Mouse (Mus musculus): ENCODE data around the gene Ncmap. TPM values are rescaled to one million over a fixed set of nuclear protein-coding genes. Genes with fewer than 3 reads are reported as not detected.
"Not testable (repeated sequence)": the region's sequence is repeated elsewhere in the genome, so short reads cannot be mapped to it uniquely, and the experiment has no call there.

Ncmap gene
- total and polyA plus RNA-seq, 3 experiments: not detected

DNA sequence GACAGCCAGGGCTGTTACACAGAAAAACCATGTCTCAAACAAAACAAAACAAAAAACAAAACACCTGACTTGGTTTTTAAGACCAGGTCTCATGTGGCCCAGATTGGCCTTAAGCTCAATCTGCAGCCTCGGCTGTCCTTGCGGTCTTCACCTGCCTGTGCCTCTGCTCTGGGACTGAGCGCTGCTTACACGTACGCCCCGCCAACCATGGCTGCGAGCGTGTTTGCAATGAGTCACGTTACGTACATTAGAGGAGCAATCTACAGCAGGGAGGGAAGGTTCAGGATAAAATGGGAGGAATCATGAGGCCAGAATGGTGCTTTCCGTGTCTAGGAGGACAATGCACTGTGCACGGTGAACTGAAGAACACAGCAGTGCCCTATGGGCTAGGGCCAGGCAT, 36.3 kb downstream of the Ncmap start:
- Histone ChIP-seq H3K36me3 (replicated peaks) (no peaks in the 10 kb centered on the region), H3K27me3 (ENCODE audit: insufficient read depth, low read length) (peaks cover 41% of the 10 kb centered on the region), H3K9me3 (replicated peaks) (no peaks in the 10 kb centered on the region), H3K4me3 (ENCODE audit: low read depth, low read length) (no peak overlapping the region), H3K4me1 (ENCODE audit: insufficient read depth, low read depth, low read length) (peaks cover 5% of the 10 kb centered on the region)
- no peak for DNase-seq (ENCODE audit: low spot score)
- TF ChIP-seq GATA1 (IDR thresholded peaks at IDR 0.05; ENCODE audit: borderline replicate concordance, low read length) (no peak), POLR2AphosphoS5 (IDR thresholded peaks at IDR 0.05; ENCODE audit: insufficient replicate concordance, low read depth, low read length) (no peak), CTCF (IDR thresholded peaks at IDR 0.05; ENCODE audit: low read depth, low read length) (no peak), TAL1 (conservative IDR thresholded peaks at IDR 0.05; ENCODE audit: low read depth, low read length) (no peak), GATA2 (IDR thresholded peaks at IDR 0.05; ENCODE audit: borderline replicate concordance, low read depth, low read length) (no peak)
- ATAC-seq (ENCODE audit: extremely low read depth, insufficient number of reproducible peaks, low FRiP score, poor library complexity, severe bottlenecking): no peak

DNA sequence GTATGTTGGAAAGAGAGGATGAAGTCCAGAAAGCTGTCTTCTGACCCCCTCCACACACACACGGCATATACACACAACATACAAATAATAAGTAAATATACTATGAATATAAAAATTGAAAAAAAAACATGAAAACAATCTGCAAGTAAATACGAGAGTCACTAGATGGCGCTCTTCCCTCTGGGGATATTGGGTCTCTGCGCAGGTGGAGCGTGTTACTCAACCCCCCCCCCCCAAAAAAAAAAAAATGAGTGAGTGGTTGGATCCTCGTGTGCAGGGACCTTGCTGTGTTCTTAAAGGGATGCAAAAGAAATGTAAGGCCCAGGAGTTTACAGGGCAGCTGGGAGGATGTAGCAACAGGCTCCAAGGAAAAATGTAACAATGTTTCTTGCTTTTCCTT, 39.3 kb downstream of the Ncmap start:
- Histone ChIP-seq H3K27me3 (ENCODE audit: insufficient read depth, low read length) (peaks cover 28% of the 10 kb centered on the region), H3K36me3 (replicated peaks) (no peaks in the 10 kb centered on the region), H3K4me3 (ENCODE audit: low read depth, low read length) (no peak overlapping the region), H3K4me1 (ENCODE audit: insufficient read depth, low read depth, low read length) (peaks cover 14% of the 10 kb centered on the region), H3K9me3 (replicated peaks) (no peaks in the 10 kb centered on the region)
- no peak for TF ChIP-seq CTCF (IDR thresholded peaks at IDR 0.05; ENCODE audit: low read depth, low read length)
- TF ChIP-seq GATA1 (IDR thresholded peaks at IDR 0.05; ENCODE audit: borderline replicate concordance, low read length): no peak
- no peak for ATAC-seq (ENCODE audit: extremely low read depth, insufficient number of reproducible peaks, low FRiP score, poor library complexity, severe bottlenecking)
- no peak for DNase-seq (ENCODE audit: low spot score)

DNA sequence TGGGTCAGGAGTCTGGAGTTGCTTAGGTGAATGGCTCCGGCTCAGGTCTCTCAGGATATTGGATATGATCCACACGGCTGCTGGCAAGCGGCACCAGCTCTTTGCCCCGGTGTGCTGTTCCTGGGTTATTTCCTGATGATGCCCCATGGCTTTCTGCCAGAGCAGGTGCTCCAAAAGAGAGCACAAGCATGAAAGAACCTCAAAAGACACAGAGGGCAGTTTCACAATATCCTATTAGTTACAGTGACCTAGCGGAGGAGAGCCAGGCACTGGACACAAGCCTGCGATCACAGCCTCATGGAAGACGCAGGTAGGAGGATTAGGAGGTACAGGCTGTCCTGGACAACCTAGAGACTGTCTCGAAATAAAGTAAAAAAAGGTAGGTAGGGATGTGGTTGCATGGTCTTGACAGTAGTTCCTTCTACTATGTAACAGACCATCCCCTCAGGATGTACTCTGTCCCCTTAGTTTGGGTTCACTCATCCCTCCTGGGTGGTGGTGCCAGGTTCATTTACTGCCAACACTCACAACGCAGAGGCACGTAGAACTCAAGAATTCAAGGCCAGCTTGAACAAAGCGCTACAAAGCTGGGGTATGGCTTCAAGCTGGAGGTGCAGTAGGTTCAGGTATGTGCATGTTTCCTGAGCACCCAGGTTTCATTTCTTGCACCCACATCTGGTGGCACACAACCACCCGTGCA, 40.7 kb downstream of the Ncmap start:
- no peak for DNase-seq (ENCODE audit: low spot score)
- Histone ChIP-seq H3K36me3 (replicated peaks) (no peaks in the 10 kb centered on the region), H3K4me1 (ENCODE audit: insufficient read depth, low read depth, low read length) (peaks cover 14% of the 10 kb centered on the region), H3K9me3 (replicated peaks) (no peaks in the 10 kb centered on the region), H3K4me3 (ENCODE audit: low read depth, low read length) (no peak overlapping the region), H3K27me3 (ENCODE audit: insufficient read depth, low read length) (peaks cover 23% of the 10 kb centered on the region)
- ATAC-seq (ENCODE audit: extremely low read depth, insufficient number of reproducible peaks, low FRiP score, poor library complexity, severe bottlenecking): no peak
- no peak for TF ChIP-seq TAL1 (conservative IDR thresholded peaks at IDR 0.05; ENCODE audit: low read depth, low read length)
- TF ChIP-seq GATA2 (IDR thresholded peaks at IDR 0.05; ENCODE audit: borderline replicate concordance, low read depth, low read length): no peak

DNA sequence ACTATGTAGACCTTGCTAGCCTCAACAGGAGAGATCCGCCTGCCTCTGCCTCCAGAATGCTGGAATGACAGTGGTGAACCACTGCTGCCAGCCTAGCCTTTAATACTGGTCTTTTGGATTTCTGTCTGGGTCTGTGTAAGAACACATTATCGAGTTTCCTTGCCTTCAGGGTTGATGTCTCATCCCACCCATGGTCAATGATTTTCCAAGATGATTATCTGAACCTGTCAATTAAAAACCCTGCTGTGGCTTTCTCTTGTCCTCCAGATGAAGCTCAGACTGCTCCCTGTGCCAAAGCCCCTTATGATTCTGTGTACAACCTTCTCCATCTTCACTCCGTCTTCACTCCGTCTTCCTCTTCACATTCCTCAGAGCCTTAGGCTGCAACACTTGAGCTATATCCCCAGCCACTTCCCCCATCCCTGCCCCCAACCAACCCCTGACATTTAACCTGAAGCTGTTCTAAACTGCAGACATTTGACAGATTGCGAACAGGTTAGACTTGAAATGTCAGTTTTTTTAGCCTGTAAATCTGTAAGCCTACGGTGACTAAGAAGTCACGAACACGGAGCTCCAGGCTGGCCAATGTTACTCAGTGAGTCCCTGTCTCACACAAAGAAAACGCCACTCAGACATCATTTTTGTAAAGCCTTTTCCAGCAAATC, 42.0 kb downstream of the Ncmap start:
- no peak for TF ChIP-seq GATA2 (IDR thresholded peaks at IDR 0.05; ENCODE audit: borderline replicate concordance, low read depth, low read length)
- no peak for TF ChIP-seq POLR2AphosphoS5 (IDR thresholded peaks at IDR 0.05; ENCODE audit: insufficient replicate concordance, low read depth, low read length)
- TF ChIP-seq CTCF (IDR thresholded peaks at IDR 0.05; ENCODE audit: low read depth, low read length): no peak
- no peak for TF ChIP-seq TAL1 (conservative IDR thresholded peaks at IDR 0.05; ENCODE audit: low read depth, low read length)
- no peak for TF ChIP-seq GATA1 (IDR thresholded peaks at IDR 0.05; ENCODE audit: borderline replicate concordance, low read length)
- Histone ChIP-seq H3K27me3 (ENCODE audit: insufficient read depth, low read length) (peaks cover 16% of the 10 kb centered on the region), H3K36me3 (replicated peaks) (peaks cover 6% of the 10 kb centered on the region), H3K4me1 (ENCODE audit: insufficient read depth, low read depth, low read length) (peaks cover 23% of the 10 kb centered on the region), H3K9me3 (replicated peaks) (no peaks in the 10 kb centered on the region), H3K4me3 (ENCODE audit: low read depth, low read length) (no peak overlapping the region)
- no peak for ATAC-seq (ENCODE audit: extremely low read depth, insufficient number of reproducible peaks, low FRiP score, poor library complexity, severe bottlenecking)
- no peak for DNase-seq (ENCODE audit: low spot score)

DNA sequence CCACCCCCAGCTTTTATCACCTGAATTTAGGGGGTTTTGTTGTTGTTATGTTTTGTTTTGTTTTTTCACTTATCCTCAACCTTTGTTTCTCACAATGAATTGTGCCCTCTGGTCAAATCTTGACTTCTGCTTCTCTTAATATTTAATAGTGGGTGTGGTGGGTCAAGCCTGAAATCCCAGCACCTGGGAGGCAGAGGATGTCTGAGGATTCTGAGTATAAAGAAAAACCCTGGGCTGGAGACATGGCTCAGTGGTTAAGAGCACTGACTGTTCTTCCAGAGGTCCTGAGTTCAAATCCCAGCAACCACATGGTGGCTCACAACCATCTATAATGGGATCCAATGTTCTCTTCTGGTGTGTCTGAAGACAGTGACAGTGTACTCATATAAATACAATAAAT, 43.3 kb downstream of the Ncmap start:
- not testable (repeated sequence) for H3K4me3 ChIP-seq (ENCODE audit: low read depth, low read length); H3K27me3 ChIP-seq (ENCODE audit: insufficient read depth, low read length); DNase-seq (ENCODE audit: low spot score); H3K9me3 ChIP-seq (replicated peaks); ATAC-seq (ENCODE audit: extremely low read depth, insufficient number of reproducible peaks, low FRiP score, poor library complexity, severe bottlenecking)
- peaks cover 30% of the 10 kb centered on the region for H3K4me1 ChIP-seq (ENCODE audit: insufficient read depth, low read depth, low read length)
- H3K36me3 ChIP-seq (replicated peaks): peaks cover 14% of the 10 kb centered on the region

DNA sequence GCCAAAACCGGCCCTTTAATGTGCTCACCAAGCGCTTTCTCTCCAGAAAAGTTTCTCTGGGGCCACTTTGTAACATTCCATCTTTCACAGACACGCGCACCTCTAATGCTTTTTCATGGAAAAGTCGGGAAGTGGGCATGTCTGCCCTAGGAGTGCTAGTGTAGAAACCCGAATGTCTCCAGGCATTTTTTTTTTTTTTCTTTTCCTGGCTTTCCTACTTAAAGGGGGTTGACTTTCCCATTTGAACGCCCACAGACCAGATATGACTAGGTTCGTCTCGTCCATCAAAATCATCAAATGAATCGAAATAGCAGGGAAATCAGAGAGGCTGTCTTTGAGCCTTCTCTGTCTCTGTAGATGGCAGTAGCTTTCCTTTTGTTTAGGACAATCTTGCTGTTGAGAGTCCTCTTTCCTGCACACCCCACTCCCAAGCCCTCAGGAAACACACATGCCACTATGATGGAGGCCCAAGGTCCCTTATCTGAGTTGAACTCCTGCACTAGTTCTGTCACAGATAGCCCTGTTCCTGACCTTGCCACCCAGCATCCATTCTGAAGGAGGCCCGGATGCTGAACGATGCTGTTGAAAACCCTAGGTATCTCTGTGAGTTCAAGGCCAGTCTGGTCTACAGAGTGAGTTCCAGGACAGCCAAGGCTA, 44.1 kb downstream of the Ncmap start:
- H3K4me1 ChIP-seq (ENCODE audit: insufficient read depth, low read depth, low read length): peaks cover 31% of the 10 kb centered on the region
- no peaks in the 10 kb centered on the region for H3K9me3 ChIP-seq (replicated peaks)
- peaks cover 21% of the 10 kb centered on the region for H3K36me3 ChIP-seq (replicated peaks)
- DNase-seq (ENCODE audit: low spot score) (no peak), ATAC-seq (ENCODE audit: extremely low read depth, insufficient number of reproducible peaks, low FRiP score, poor library complexity, severe bottlenecking) (no peak)
- peaks cover 4% of the 10 kb centered on the region; the same call in 1 of the 2 replicates for H3K27me3 ChIP-seq (ENCODE audit: insufficient read depth, low read length)
- no peak for TF ChIP-seq POLR2AphosphoS5 (IDR thresholded peaks at IDR 0.05; ENCODE audit: insufficient replicate concordance, low read depth, low read length)
- no peak for TF ChIP-seq GATA2 (IDR thresholded peaks at IDR 0.05; ENCODE audit: borderline replicate concordance, low read depth, low read length)
- TF ChIP-seq TAL1 (conservative IDR thresholded peaks at IDR 0.05; ENCODE audit: low read depth, low read length): no peak
- no peak for TF ChIP-seq GATA1 (IDR thresholded peaks at IDR 0.05; ENCODE audit: borderline replicate concordance, low read length)
- TF ChIP-seq CTCF (IDR thresholded peaks at IDR 0.05; ENCODE audit: low read depth, low read length): no peak
- peak overlapping the region; percentile 83 for H3K4me3 ChIP-seq (ENCODE audit: low read depth, low read length)
